Mouse (Mus musculus): ENCODE results near the gene D6Ertd527e. TPM values are rescaled to one million over a fixed set of nuclear protein-coding genes. Genes with fewer than 3 reads are reported as not detected.

D6Ertd527e gene
- polyA plus RNA-seq (2015; fragmentation: Nextera tagmentation; extraction: Ambion mirVana) = 0.23 and 0.54 TPM in 2 replicates

DNA sequence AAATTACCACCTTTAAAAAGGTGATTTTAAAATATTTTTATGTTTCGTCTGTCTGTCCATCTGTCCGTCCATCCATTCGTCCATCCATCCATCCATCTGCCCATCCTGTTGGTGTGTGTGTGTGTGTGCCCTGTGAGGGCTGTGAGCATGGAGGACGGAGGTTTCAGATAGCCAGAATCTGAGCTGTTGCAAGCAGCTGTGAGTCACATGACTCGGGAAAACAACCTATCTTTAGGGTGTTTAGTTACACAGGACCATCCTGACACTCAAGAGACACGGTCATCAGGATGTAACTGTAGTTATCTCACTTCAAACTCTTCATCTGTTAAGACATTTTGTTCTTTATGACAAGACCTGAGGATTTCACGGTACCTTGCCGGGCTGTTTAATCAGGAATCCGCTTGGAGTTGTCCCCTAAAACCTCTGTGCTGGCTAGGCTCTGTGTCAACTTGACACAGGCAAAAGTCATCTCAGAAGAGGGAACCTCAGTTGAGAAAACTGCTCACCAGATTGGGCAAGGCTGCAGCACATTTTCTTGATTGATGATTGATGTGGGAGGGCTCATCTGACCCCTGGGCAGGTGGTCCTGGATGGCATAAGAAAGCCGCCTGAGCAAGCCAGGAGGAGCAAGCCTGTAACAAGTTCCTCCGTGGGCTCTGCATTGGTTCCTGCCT, at the start of gene D6Ertd527e:
TSS of gene D6Ertd527e (plus strand) at position 624 of the 674 bp plus-strand sequence.
- Histone ChIP-seq H3K4me2 (ENCODE audit: low read depth, low read length) (no peak within 1 kb of the TSS), H3K36me3 (ENCODE audit: control insufficient read depth, insufficient read depth, low read length) (no peaks in the 10 kb centered on the region), H3K9ac (ENCODE audit: low read depth, low read length) (no peak within 1 kb of the TSS), H3K4me3 (ENCODE audit: low read length) (no peak within 1 kb of the TSS), H3K4me1 (ENCODE audit: control insufficient read depth, insufficient read depth, low read length) (peaks cover 23% of the 10 kb centered on the region), H3K27ac (ENCODE audit: low read length) (no peak within 1 kb of the TSS), H3K9me3 (ENCODE audit: control insufficient read depth, low read length) (no peaks in the 10 kb centered on the region), H3K27me3 (replicated peaks; ENCODE audit: control insufficient read depth, insufficient read depth, low read length) (no peaks in the 10 kb centered on the region)
- 77% methylated on average over 11 of the region's 11 CpGs for WGBS
- no peak for ATAC-seq

DNA sequence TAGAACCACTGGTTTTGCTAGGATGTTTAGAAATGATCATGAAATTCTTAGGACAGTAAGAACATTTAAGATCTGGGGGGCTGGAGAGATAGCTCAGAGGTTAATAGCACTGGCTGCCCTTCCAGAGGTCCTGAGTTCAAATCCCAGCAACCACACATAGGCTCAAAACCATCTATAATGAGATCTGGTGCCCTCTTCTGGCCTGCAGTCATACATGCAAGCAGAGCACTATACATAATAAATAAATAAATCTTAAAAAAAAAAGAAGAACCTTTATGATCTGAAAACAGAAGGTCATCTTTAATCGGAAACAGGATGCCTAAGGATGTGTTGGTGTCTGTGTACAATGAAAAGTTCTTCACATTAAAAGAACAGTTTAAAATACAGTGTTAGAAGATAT, 44.8 kb upstream of the D6Ertd527e start:
- Histone ChIP-seq H3K27ac (ENCODE audit: low read length) (no peak overlapping the region), H3K9ac (ENCODE audit: low read depth, low read length) (no peak overlapping the region), H3K36me3 (ENCODE audit: control insufficient read depth, insufficient read depth, low read length) (peaks cover 28% of the 10 kb centered on the region), H3K4me3 (ENCODE audit: low read length) (no peak overlapping the region), H3K27me3 (replicated peaks; ENCODE audit: control insufficient read depth, insufficient read depth, low read length) (no peaks in the 10 kb centered on the region), H3K4me2 (ENCODE audit: low read depth, low read length) (no peak overlapping the region), H3K4me1 (ENCODE audit: control insufficient read depth, insufficient read depth, low read length) (no peaks in the 10 kb centered on the region), H3K9me3 (ENCODE audit: control insufficient read depth, low read length) (no peaks in the 10 kb centered on the region)
- no peak for ATAC-seq
- 90% methylated on average over 1 of the region's 1 CpGs for WGBS

DNA sequence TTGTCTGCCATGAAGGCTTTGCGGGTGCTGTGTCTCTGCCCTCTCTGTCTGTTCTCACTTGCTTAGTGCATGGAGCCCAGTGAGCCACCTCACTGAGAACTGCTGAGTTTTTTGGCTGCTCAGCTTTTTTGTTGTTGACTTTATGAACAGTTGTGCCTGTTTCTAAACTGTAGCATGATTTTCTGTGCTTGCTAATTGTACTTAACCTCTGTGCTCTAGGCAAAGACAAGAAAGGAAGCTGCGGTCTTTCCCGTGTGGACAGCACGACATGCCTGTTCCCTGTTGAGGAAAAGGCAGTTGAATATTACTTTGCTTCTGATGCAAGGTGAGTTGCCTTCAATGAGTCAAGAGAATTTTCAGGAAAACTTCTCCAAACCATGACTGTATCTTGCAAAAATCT, 41.0 kb upstream of the D6Ertd527e start:
- H3K27me3 ChIP-seq (replicated peaks; ENCODE audit: control insufficient read depth, insufficient read depth, low read length) = no peaks in the 10 kb centered on the region
- no peaks in the 10 kb centered on the region for H3K9me3 ChIP-seq (ENCODE audit: control insufficient read depth, low read length)
- no peak for ATAC-seq
- no peak overlapping the region for H3K4me2 ChIP-seq (ENCODE audit: low read depth, low read length)
- no peaks in the 10 kb centered on the region for H3K4me1 ChIP-seq (ENCODE audit: control insufficient read depth, insufficient read depth, low read length)
- H3K27ac ChIP-seq (ENCODE audit: low read length) = no peak overlapping the region
- no peak overlapping the region for H3K4me3 ChIP-seq (ENCODE audit: low read length)
- peaks cover 35% of the 10 kb centered on the region for H3K36me3 ChIP-seq (ENCODE audit: control insufficient read depth, insufficient read depth, low read length)
- H3K9ac ChIP-seq (ENCODE audit: low read depth, low read length) = no peak overlapping the region
- 97% methylated on average over 4 of the region's 4 CpGs for WGBS

DNA sequence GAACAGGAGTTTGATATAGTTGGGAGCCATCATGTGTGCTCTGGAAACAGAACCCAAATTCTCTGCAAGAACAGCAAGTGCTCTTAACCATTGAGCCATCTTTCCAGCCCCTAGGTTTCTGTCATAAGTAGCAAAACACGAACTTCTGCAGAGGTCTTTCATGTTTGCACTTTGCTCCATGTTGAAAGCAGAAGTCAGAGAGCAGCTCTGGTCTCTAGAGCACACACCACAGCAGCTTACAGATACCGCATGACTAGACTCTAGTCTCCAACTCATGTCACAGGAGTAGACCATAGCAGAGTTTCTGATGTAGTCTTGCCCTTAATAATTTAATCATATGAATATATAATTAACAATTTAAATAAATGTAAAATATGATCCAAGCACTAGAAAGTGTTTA, 36.3 kb upstream of the D6Ertd527e start:
- H3K4me3 ChIP-seq (ENCODE audit: low read length) = no peak overlapping the region
- H3K27ac ChIP-seq (ENCODE audit: low read length) = no peak overlapping the region
- H3K9ac ChIP-seq (ENCODE audit: low read depth, low read length) = no peak overlapping the region
- H3K27me3 ChIP-seq (replicated peaks; ENCODE audit: control insufficient read depth, insufficient read depth, low read length) = no peaks in the 10 kb centered on the region
- no peak for ATAC-seq
- peaks cover 32% of the 10 kb centered on the region for H3K36me3 ChIP-seq (ENCODE audit: control insufficient read depth, insufficient read depth, low read length)
- H3K4me2 ChIP-seq (ENCODE audit: low read depth, low read length) = no peak overlapping the region
- WGBS = 83% methylated on average over 2 of the region's 2 CpGs
- peaks cover 8% of the 10 kb centered on the region for H3K4me1 ChIP-seq (ENCODE audit: control insufficient read depth, insufficient read depth, low read length)
- H3K9me3 ChIP-seq (ENCODE audit: control insufficient read depth, low read length) = no peaks in the 10 kb centered on the region

DNA sequence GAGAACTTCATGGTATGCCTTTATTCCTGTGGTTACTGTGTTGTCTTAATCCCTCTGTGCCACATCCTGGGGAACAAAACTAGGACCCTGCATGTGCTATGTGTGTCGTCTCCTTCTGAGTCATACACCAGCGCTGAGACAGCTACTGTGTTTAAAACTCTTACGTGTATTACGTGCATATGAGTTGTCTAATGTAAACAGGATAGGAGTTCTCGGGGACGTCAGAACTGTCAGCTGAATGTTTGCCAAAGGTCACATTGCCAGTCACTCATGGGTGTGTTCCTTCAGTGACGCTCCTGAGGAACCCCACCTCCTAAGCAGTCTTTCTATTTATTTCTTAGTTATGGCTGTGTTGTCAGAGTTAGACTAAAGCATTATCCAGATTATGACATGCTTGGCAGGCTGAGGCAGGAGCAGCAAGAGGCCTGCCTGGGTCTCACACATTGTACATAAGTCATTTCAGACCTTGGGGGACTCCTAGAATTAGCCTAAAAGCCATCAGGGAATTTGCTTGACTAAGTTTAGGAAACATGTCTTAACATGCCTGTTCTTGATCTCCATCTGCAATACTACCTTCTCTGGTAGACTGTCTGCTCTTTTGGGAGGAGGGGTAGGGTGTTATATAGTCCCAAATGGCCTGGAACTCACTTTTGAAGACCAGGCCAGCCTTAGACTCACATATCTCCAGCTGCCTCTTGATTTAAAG, 35.2 kb upstream of the D6Ertd527e start:
- Histone ChIP-seq H3K4me1 (ENCODE audit: control insufficient read depth, insufficient read depth, low read length) (peaks cover 8% of the 10 kb centered on the region), H3K4me3 (ENCODE audit: low read length) (no peak overlapping the region), H3K36me3 (ENCODE audit: control insufficient read depth, insufficient read depth, low read length) (peaks cover 32% of the 10 kb centered on the region), H3K27ac (ENCODE audit: low read length) (peak overlapping the region; percentile 59; the same call in 1 of the 2 replicates), H3K9ac (ENCODE audit: low read depth, low read length) (no peak overlapping the region), H3K9me3 (ENCODE audit: control insufficient read depth, low read length) (no peaks in the 10 kb centered on the region), H3K27me3 (replicated peaks; ENCODE audit: control insufficient read depth, insufficient read depth, low read length) (no peaks in the 10 kb centered on the region), H3K4me2 (ENCODE audit: low read depth, low read length) (no peak overlapping the region)
- 34% methylated on average over 7 of the region's 7 CpGs for WGBS
- ATAC-seq = peak; percentile 87

DNA sequence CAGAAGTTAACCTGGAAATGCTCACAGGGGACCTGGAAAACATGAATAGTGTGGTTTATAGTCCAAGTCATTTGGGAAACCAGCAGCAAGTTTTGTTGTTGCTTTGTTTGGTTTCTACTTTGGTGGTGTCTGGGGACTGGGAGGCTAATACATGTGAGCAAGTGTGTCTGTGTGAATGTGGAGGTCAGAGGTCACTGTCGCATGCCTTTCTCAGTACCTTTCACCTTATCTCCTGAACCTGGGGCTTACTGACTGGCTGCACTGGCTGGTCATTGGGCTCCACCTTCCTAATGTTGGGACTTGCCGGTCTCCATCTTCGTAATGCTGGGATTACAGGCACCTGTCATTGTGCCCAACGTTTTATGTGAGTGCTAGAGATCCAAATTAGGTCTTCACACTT, 33.9 kb upstream of the D6Ertd527e start:
- no peaks in the 10 kb centered on the region for H3K9me3 ChIP-seq (ENCODE audit: control insufficient read depth, low read length)
- H3K27me3 ChIP-seq (replicated peaks; ENCODE audit: control insufficient read depth, insufficient read depth, low read length) = no peaks in the 10 kb centered on the region
- WGBS = 88% methylated on average over 4 of the region's 4 CpGs
- no peak overlapping the region for H3K27ac ChIP-seq (ENCODE audit: low read length)
- peaks cover 8% of the 10 kb centered on the region for H3K4me1 ChIP-seq (ENCODE audit: control insufficient read depth, insufficient read depth, low read length)
- H3K4me2 ChIP-seq (ENCODE audit: low read depth, low read length) = no peak overlapping the region
- H3K9ac ChIP-seq (ENCODE audit: low read depth, low read length) = no peak overlapping the region
- ATAC-seq = no peak
- no peak overlapping the region for H3K4me3 ChIP-seq (ENCODE audit: low read length)
- H3K36me3 ChIP-seq (ENCODE audit: control insufficient read depth, insufficient read depth, low read length) = peaks cover 29% of the 10 kb centered on the region

DNA sequence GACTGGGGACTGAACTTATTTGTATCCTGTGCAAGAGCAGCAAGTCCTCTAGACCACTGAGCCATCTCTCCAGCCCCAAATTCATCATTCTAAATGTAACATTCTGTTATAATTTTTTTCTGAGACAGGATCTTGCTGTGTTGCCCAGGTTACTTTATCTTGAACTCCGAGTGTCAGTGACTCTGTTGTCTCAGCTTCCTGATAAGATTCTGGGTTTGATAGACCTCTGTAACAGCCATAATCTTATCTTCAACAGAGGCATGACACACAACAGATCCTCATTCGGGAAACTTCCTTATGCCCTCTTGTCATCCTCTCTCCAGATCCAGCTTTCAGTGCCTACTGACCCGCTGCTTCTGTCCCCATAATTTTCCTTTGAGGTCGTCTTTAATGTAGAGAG, 31.8 kb upstream of the D6Ertd527e start:
- Histone ChIP-seq H3K4me3 (ENCODE audit: low read length) (no peak overlapping the region), H3K36me3 (ENCODE audit: control insufficient read depth, insufficient read depth, low read length) (peaks cover 19% of the 10 kb centered on the region), H3K27me3 (replicated peaks; ENCODE audit: control insufficient read depth, insufficient read depth, low read length) (no peaks in the 10 kb centered on the region), H3K4me2 (ENCODE audit: low read depth, low read length) (no peak overlapping the region), H3K9ac (ENCODE audit: low read depth, low read length) (no peak overlapping the region), H3K27ac (ENCODE audit: low read length) (no peak overlapping the region), H3K4me1 (ENCODE audit: control insufficient read depth, insufficient read depth, low read length) (peaks cover 8% of the 10 kb centered on the region), H3K9me3 (ENCODE audit: control insufficient read depth, low read length) (no peaks in the 10 kb centered on the region)
- WGBS = 57% methylated on average over 4 of the region's 4 CpGs
- no peak for ATAC-seq

DNA sequence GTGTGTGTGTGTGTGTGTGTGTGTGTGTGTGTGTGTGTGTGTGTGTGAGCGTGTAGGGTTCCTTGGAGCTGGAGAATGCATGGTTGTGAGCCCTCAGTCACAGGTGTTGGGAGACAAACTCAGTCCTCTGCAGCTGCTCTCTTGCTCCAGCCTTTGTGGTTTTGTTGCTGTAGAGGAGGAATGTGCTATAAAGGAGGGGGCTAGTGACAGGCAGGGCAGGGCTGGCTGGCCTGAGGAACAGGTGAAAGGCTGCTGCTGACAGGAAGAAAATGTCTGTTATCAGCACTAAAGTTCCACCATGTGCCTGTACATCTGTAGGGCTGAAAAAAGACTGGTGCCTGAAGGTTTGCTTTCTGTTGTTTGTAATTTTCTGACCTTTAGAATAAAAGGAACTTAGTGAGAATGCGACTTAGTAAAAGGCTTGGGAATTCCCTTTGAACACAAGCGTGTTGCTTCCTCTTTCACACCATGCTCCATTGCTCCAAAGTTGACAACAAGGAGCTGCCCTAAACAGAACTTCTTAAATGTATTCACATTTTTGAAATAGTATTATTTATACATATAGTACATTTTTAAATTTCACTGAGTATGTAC, 29.4 kb upstream of the D6Ertd527e start:
- Histone ChIP-seq H3K27ac (ENCODE audit: low read length) (no peak overlapping the region), H3K9me3 (ENCODE audit: control insufficient read depth, low read length) (no peaks in the 10 kb centered on the region), H3K4me3 (ENCODE audit: low read length) (no peak overlapping the region), H3K36me3 (ENCODE audit: control insufficient read depth, insufficient read depth, low read length) (peaks cover 9% of the 10 kb centered on the region; the same call in 1 of the 2 replicates), H3K9ac (ENCODE audit: low read depth, low read length) (no peak overlapping the region), H3K27me3 (replicated peaks; ENCODE audit: control insufficient read depth, insufficient read depth, low read length) (no peaks in the 10 kb centered on the region), H3K4me2 (ENCODE audit: low read depth, low read length) (no peak overlapping the region), H3K4me1 (ENCODE audit: control insufficient read depth, insufficient read depth, low read length) (no peaks in the 10 kb centered on the region)
- WGBS = 86% methylated on average over 3 of the region's 3 CpGs
- ATAC-seq = no peak

DNA sequence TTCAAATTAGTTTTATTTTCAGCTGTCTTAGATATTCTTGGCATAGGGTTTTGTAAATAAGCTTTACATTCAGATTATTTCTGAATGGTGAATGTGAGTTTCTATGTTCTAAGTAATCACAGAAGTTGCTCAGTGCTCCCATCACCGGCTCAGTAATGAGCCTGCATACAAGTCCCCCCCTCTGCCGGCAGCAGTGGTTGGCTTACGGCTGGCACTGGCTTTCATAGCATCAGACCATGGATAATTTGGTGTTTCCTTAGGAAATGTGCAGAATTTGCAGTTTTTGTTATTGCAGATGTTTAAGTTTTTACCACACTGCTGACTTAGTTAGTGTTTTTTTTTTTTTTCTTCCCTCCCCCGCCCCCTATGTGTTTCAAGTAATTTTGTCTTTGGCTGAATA, 25.1 kb upstream of the D6Ertd527e start:
- H3K4me1 ChIP-seq (ENCODE audit: control insufficient read depth, insufficient read depth, low read length) = no peaks in the 10 kb centered on the region
- H3K9ac ChIP-seq (ENCODE audit: low read depth, low read length) = no peak overlapping the region
- no peak overlapping the region for H3K4me2 ChIP-seq (ENCODE audit: low read depth, low read length)
- peaks cover 8% of the 10 kb centered on the region for H3K36me3 ChIP-seq (ENCODE audit: control insufficient read depth, insufficient read depth, low read length)
- H3K9me3 ChIP-seq (ENCODE audit: control insufficient read depth, low read length) = no peaks in the 10 kb centered on the region
- no peak overlapping the region for H3K4me3 ChIP-seq (ENCODE audit: low read length)
- no peak for ATAC-seq
- no peaks in the 10 kb centered on the region for H3K27me3 ChIP-seq (replicated peaks; ENCODE audit: control insufficient read depth, insufficient read depth, low read length)
- no peak overlapping the region for H3K27ac ChIP-seq (ENCODE audit: low read length)
- WGBS = 90% methylated on average over 4 of the region's 4 CpGs
